Mouse (Mus musculus) C2C12 (cell line): Measurements from ENCODE around the gene Bcl11a. TPM values are rescaled to one million over a fixed set of nuclear protein-coding genes. Genes with fewer than 3 reads are reported as not detected.

ENCODE experiments used
- H3K27me3 ChIP-seq: one replicate; pipeline ENCODE4 v1.6.1; 2011; ENCODE audit not compliant: control insufficient read depth, insufficient read depth, insufficient read length
- H3K36me3 ChIP-seq: one replicate; pipeline ENCODE4 v1.6.1; 2011; ENCODE audit not compliant: control insufficient read depth, insufficient read depth
- H3K4me3 ChIP-seq: one replicate; pipeline ENCODE4 v1.5.1; 2011; ENCODE audit warnings: mild to moderate bottlenecking, control low read depth; ENCODE audit not compliant: poor library complexity, insufficient read depth, severe bottlenecking
- H3K79me2 ChIP-seq: one replicate; pipeline ENCODE4 v1.6.1; 2011; ENCODE audit not compliant: control insufficient read depth, insufficient read depth
- H3K79me3 ChIP-seq: one replicate; pipeline ENCODE4 v1.6.1; 2011; ENCODE audit warnings: low read depth, control low read depth
- H3ac ChIP-seq: one replicate; pipeline ENCODE3; 2011; ENCODE audit warnings: low read depth; ENCODE audit not compliant: control insufficient read depth, insufficient read length
- CEBPB ChIP-seq: IDR thresholded peaks from one replicate; pipeline ENCODE4 v1.6.1; 2011; ENCODE audit warnings: low read depth, mild to moderate bottlenecking, control low read depth, moderate library complexity
- CTCF ChIP-seq: IDR thresholded peaks from one replicate; pipeline ENCODE4 v1.5.1; 2011; ENCODE audit not compliant: control insufficient read depth, insufficient read depth, insufficient read length
- FOSL1 ChIP-seq: IDR thresholded peaks from one replicate; pipeline ENCODE4 v1.8.0; 2011; ENCODE audit warnings: mild to moderate bottlenecking, low read length; ENCODE audit not compliant: poor library complexity, insufficient read depth, severe bottlenecking
- MAX ChIP-seq: IDR thresholded peaks from one replicate; pipeline ENCODE4 v1.6.1; 2011; ENCODE audit warnings: mild to moderate bottlenecking, control low read depth
- MYOD1 ChIP-seq: IDR thresholded peaks from one replicate; pipeline ENCODE4 v1.6.1; 2011; ENCODE audit warnings: low read depth; ENCODE audit not compliant: control insufficient read depth, insufficient read length
- MYOG ChIP-seq: IDR thresholded peaks from one replicate; pipeline ENCODE4 v1.6.1; 2011; ENCODE audit not compliant: control insufficient read depth, insufficient read length; ENCODE audit errors: extremely low read depth
- USF1 ChIP-seq: IDR thresholded peaks from one replicate; pipeline ENCODE4 v1.6.1; 2011; ENCODE audit warnings: low read depth, mild to moderate bottlenecking, control low read depth, moderate library complexity
- polyA plus RNA-seq: library from polyadenylated mRNA; unstranded; fragments of >200 nt; fragmentation: generic; extraction: Trizol; gene quantifications from one replicate; pipeline ENCODE4 v1.2.1, GENCODE M21; 2012; ENCODE audit warnings: missing spikeins

The Bcl11a gene
- polyA plus RNA-seq, 1 experiment, result not detected

DNA sequence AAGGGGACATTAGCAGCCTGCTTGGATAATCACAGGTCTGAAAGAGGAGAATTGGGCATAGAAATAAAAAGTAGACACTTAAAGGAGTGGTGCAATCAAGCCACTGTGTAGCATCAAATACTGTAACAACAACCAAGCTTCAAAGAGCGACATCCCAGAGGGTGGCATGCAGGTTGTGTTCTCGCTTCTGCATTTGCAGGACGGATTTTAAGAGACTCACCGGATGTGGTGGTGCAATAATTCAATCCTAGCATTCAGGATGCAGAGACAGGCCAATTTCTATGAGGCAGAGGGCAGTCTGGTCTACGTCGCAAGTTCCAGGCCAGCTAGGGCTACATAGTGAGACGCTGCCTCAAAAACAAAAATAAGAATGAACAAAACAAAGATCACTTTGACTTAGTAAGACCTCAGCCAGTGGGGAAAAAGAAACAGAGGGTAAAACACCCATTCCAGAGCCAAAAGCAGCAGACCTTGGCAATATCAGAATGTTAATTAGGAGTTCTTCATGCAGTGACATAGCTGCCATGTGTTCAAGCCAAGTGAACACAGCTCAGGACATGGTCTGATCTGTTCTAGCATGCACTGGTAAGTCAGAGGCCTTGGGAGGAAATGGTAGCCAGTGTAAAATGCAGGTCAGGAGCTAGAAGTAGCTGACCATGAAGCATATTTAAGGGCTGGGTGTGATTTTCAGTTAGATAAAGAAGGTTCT lies 74.4 kb downstream of the Bcl11a start:
- Histone ChIP-seq H3K36me3 (no peaks in the 10 kb centered on the region), H3K27me3 (no peaks in the 10 kb centered on the region), H3K79me3 (no peaks in the 10 kb centered on the region), H3K4me3 (no peak overlapping the region), H3ac (no peak overlapping the region), H3K79me2 (no peaks in the 10 kb centered on the region)
- no peak for TF ChIP-seq CTCF
- TF ChIP-seq MAX, result no peak
- no peak for TF ChIP-seq FOSL1
- no peak for TF ChIP-seq CEBPB
- TF ChIP-seq MYOG, result no peak

DNA sequence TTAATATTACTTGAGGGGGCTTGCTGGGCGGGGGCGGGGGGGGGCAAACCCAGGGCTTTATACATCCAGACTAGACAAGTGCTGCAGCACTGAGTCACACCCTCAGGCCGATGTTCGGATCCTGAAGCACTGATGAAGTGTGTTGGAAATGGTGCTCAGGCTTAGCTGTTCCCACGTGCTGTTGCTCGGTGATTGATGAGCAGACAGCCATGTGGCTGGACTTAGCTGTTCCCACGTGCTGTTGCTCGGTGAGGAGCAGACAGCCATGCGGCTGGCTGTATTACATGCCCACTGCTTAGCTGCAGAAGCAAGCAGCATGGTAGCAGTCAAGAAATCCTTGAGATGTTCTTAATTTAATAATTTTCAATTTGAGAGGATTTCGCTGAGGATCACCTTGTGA lies 75.2 kb downstream of the Bcl11a start:
- Histone ChIP-seq H3K27me3 (no peaks in the 10 kb centered on the region), H3K79me2 (no peaks in the 10 kb centered on the region), H3K36me3 (no peaks in the 10 kb centered on the region), H3K79me3 (no peaks in the 10 kb centered on the region), H3ac (no peak overlapping the region), H3K4me3 (no peak overlapping the region)
- TF ChIP-seq FOSL1 (no peak), CTCF (no peak), MYOD1 (no peak), MYOG (no peak), MAX (no peak), USF1 (no peak), CEBPB (no peak)

DNA sequence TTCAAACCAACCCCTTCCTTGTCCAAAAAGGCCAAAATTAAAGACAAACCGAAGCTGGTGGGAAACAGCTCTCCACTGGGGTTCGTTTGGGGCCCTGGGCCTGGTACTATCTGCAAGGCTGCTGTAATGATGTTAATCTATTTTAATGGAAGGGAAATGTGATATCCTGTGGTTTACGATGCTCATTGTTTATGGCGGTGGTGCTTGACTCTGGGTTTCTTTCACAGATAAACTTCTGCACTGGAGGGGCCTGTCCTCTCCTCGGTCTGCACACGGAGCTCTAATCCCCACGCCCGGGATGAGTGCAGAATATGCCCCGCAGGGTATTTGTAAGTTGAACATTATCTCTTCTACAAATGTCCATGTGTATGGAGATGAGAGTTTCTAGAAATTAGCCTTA lies 80.2 kb downstream of the Bcl11a start:
- Histone ChIP-seq H3K27me3 (no peaks in the 10 kb centered on the region), H3K79me2 (no peaks in the 10 kb centered on the region), H3K79me3 (no peaks in the 10 kb centered on the region), H3ac (no peak overlapping the region), H3K36me3 (no peaks in the 10 kb centered on the region), H3K4me3 (no peak overlapping the region)
- TF ChIP-seq MYOG (no peak), CEBPB (no peak)

DNA sequence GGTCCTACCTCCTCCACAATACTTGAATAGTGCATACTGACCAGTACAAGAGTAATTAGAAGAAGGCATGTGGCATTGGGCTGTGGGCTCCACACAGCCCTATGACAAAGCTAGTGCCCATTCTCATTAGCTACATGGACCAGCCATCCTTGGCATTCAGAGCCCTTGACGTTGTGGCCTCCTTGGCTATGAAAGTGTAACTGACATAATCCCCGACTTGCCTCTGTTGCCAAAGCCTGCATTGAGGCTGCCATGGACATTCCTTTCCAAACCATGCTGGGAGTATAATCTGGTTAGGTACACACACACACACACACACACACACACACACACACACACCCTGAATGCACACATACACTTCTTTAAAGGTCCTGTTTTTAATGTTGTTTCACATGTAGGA lies 81.8 kb downstream of the Bcl11a start:
- Histone ChIP-seq H3K36me3 (no peaks in the 10 kb centered on the region), H3K79me2 (no peaks in the 10 kb centered on the region), H3K4me3 (no peak overlapping the region), H3K27me3 (no peaks in the 10 kb centered on the region), H3ac (no peak overlapping the region), H3K79me3 (no peaks in the 10 kb centered on the region)
- TF ChIP-seq CEBPB, result no peak
- TF ChIP-seq MYOD1, result no peak
- no peak for TF ChIP-seq FOSL1
- TF ChIP-seq MAX, result no peak
- TF ChIP-seq USF1, result no peak
- no peak for TF ChIP-seq CTCF
- no peak for TF ChIP-seq MYOG

DNA sequence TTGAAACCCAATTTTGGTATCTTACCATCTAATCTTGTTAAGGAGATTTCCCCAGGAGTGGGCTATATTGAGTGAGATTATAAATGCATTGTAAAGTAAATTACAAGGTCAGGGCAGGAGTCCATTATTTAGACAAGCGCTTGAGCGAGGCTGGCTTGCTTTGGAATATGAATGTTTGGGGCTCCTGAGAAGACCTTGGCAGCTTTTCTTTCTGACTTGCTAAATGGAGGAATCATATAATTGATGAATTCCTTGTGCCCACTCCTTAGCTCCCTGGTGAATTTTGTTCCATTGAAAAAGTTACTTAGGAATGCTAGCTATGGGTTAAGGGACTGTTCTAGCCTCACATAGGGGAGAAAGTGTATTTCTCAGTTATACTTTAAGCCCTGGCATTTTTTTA lies 83.6 kb downstream of the Bcl11a start:
- no peaks in the 10 kb centered on the region for H3K79me3 ChIP-seq
- H3K36me3 ChIP-seq, result no peaks in the 10 kb centered on the region

DNA sequence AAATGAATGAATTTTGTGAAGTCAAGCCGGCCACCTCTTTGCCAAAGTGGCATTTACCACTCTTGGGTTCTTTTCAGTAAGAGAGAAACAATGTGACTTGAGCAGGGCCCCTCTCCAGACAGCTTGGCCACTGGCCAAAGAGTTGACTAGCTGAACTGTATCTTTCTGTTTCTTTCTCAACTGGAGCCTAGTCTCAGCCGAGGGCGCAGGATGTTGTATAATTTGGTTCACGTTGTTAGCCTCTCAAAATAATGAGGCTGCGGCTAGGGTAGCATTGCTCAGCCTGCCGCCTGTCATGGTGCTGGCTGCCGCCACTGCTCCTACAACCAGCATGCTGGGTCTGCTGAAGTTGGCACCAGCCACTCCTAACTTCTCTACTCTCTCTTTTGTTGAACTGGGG lies 84.2 kb downstream of the Bcl11a start:
- H3K79me3 ChIP-seq, result no peaks in the 10 kb centered on the region
- no peaks in the 10 kb centered on the region for H3K27me3 ChIP-seq
- no peaks in the 10 kb centered on the region for H3K79me2 ChIP-seq
- no peaks in the 10 kb centered on the region for H3K36me3 ChIP-seq
- H3ac ChIP-seq, result no peak overlapping the region
- TF ChIP-seq MYOD1 (no peak), CTCF (no peak), USF1 (no peak), MAX (no peak), MYOG (no peak), CEBPB (no peak), FOSL1 (no peak)
- no peak overlapping the region for H3K4me3 ChIP-seq

More for the DNA sequence above, 83.6 kb downstream of the Bcl11a start:
- Histone ChIP-seq H3K79me2 (no peaks in the 10 kb centered on the region), H3K4me3 (no peak overlapping the region), H3ac (no peak overlapping the region), H3K27me3 (no peaks in the 10 kb centered on the region)
- TF ChIP-seq CTCF, result no peak
- no peak for TF ChIP-seq USF1
- TF ChIP-seq FOSL1, result no peak
- no peak for TF ChIP-seq MAX
- no peak for TF ChIP-seq CEBPB
- TF ChIP-seq MYOG, result no peak
- TF ChIP-seq MYOD1, result no peak
